Mouse (Mus musculus): ENCODE results near the gene Snx32. TPM values are rescaled to one million over a fixed set of nuclear protein-coding genes. Genes with fewer than 3 reads are reported as not detected.

The Snx32 gene
- total RNA-seq, 2 experiments from 2014 or later, result 5.1 TPM

- DNase-seq, result no peak
- intact Hi-C loops (cut with DNase I), result no loop called here
Observed at GRCm38 (mm10) chr19:5461411-5461810, 48.9 kb downstream of the Snx32 start.

- intact Hi-C loops (cut with DNase I), result no loop called here
- DNase-seq, result peak; percentile 87 to 93
Observed at GRCm38 (mm10) chr19:5460465-5460911, 49.9 kb downstream of the Snx32 start, which contains the start of gene Fibp. TSS of gene Fibp (plus strand) at chr19:5460615.

- intact Hi-C loops (cut with DNase I), result no loop called here
- DNase-seq, result no peak
Observed at GRCm38 (mm10) chr19:5459896-5460295, 50.4 kb downstream of the Snx32 start.

- DNase-seq, result no peak
- intact Hi-C loops (cut with DNase I), result no loop called here
Observed at GRCm38 (mm10) chr19:5459019-5459418, 51.3 kb downstream of the Snx32 start.

GRCm38 (mm10) chr19:5457746-5458442, 52.4 kb downstream of the Snx32 start, which contains the start of gene Ccdc85b:
TSS of gene Ccdc85b (minus strand) at chr19:5457894.
- intact Hi-C loops (cut with DNase I), result no loop called here
- no peak for DNase-seq

- intact Hi-C loops (cut with DNase I), result no loop called here
- peak; percentile 94 to 95 for DNase-seq
Observed at GRCm38 (mm10) chr19:5456922-5457745, 53.2 kb downstream of the Snx32 start.

GRCm38 (mm10) chr19:5456241-5456921, 54.0 kb downstream of the Snx32 start:
- DNase-seq, result peak; percentile 55 to 70
- intact Hi-C loops (cut with DNase I), result no loop called here

GRCm38 (mm10) chr19:5455568-5455967, 54.8 kb downstream of the Snx32 start:
- intact Hi-C loops (cut with DNase I), result loop anchor here (1.0 kb wide), 1 partner anchor 22 kb away; no protein-coding TSS in a partner anchor
- no peak for DNase-seq

GRCm38 (mm10) chr19:5455037-5455436, 55.3 kb downstream of the Snx32 start:
- intact Hi-C loops (cut with DNase I), result loop anchor here (1.0 kb wide), 1 partner anchor 22 kb away; no protein-coding TSS in a partner anchor
- DNase-seq, result no peak

GRCm38 (mm10) chr19:5451766-5452165, 58.6 kb downstream of the Snx32 start:
- intact Hi-C loops (cut with DNase I), result no loop called here
- no peak for DNase-seq

- intact Hi-C loops (cut with DNase I), result no loop called here
Observed at GRCm38 (mm10) chr19:5449673-5450072, 60.7 kb downstream of the Snx32 start.

GRCm38 (mm10) chr19:5448354-5449150, 61.8 kb downstream of the Snx32 start:
- intact Hi-C loops (cut with DNase I), result no loop called here
- no peak for DNase-seq

More at GRCm38 (mm10) chr19:5449673-5450072, 60.7 kb downstream of the Snx32 start:
- DNase-seq, result no peak

GRCm38 (mm10) chr19:5447515-5448353, 62.6 kb downstream of the Snx32 start, which contains the start of gene Fosl1:
TSS of gene Fosl1 (plus strand) at chr19:5447547.
- intact Hi-C loops (cut with DNase I), result no loop called here
- peak; percentile 68 to 71 for DNase-seq

- intact Hi-C loops (cut with DNase I), result no loop called here
Observed at GRCm38 (mm10) chr19:5445747-5446146, 64.6 kb downstream of the Snx32 start.

GRCm38 (mm10) chr19:5444954-5445353, 65.4 kb downstream of the Snx32 start:
- intact Hi-C loops (cut with DNase I), result no loop called here
- DNase-seq, result no peak

More at GRCm38 (mm10) chr19:5445747-5446146, 64.6 kb downstream of the Snx32 start:
- no peak for DNase-seq

- intact Hi-C loops (cut with DNase I), result no loop called here
Observed at GRCm38 (mm10) chr19:5444371-5444908, 65.9 kb downstream of the Snx32 start.

More at GRCm38 (mm10) chr19:5444371-5444908, 65.9 kb downstream of the Snx32 start:
- no peak for DNase-seq

Data from heart, postnatal 36 days (tissue).